Mouse (Mus musculus): ENCODE data around the gene Ubr4. TPM values are rescaled to one million over a fixed set of nuclear protein-coding genes. Genes with fewer than 3 reads are reported as not detected.
A peak's percentile ranks its signal among the peaks of the same experiment; 100 is the strongest.

Gene Ubr4
- polyA plus RNA-seq, 1 experiment = 130 TPM

- Histone ChIP-seq H3K4me2 (ENCODE audit: low read depth) (no peak overlapping the region), H3K36me3 (ENCODE audit: control insufficient read depth, insufficient read depth) (peaks cover 49% of the 10 kb centered on the region), H3K79me2 (ENCODE audit: control insufficient read depth, insufficient read depth) (no peaks in the 10 kb centered on the region), H3ac (ENCODE audit: control insufficient read depth, insufficient read length) (no peak overlapping the region), H3K27me3 (ENCODE audit: control insufficient read depth, insufficient read depth, insufficient read length) (no peaks in the 10 kb centered on the region), H3K4me3 (no peak overlapping the region)
- peak in 1 of 3 experiments; percentile 23 for TF ChIP-seq MYOG (IDR thresholded peaks at IDR 0.05; ENCODE audit: control insufficient read depth in 1 of 3, insufficient read depth in 1 of 3, insufficient read length in 2 of 3, low read depth in 2 of 3)
- TF ChIP-seq E2F4 (IDR thresholded peaks at IDR 0.05; ENCODE audit: insufficient read depth) = no peak
- no peak for TF ChIP-seq POLR2AphosphoS2 (IDR thresholded peaks at IDR 0.05; ENCODE audit: insufficient read length, low read depth)
- peak in 2 of 3 experiments; percentile 7 to 29 for TF ChIP-seq MYOD1 (IDR thresholded peaks at IDR 0.05; ENCODE audit: control insufficient read depth in 1 of 3, insufficient read length in 2 of 3, low read depth in 2 of 3)
- no peak for TF ChIP-seq SRF (IDR thresholded peaks at IDR 0.05; ENCODE audit: control insufficient read depth, insufficient read length, low read depth)
Observed at GRCm38 (mm10) chr4:139442391-139443355, 90.3 kb downstream of the Ubr4 start.

- Histone ChIP-seq H3K4me3 (no peak overlapping the region), H3K36me3 (ENCODE audit: control insufficient read depth, insufficient read depth) (peaks cover 56% of the 10 kb centered on the region), H3K27me3 (ENCODE audit: control insufficient read depth, insufficient read depth, insufficient read length) (no peaks in the 10 kb centered on the region), H3K79me2 (ENCODE audit: control insufficient read depth, insufficient read depth) (no peaks in the 10 kb centered on the region), H3K4me2 (ENCODE audit: low read depth) (no peak overlapping the region), H3ac (ENCODE audit: control insufficient read depth, insufficient read length) (no peak overlapping the region)
- no peak for TF ChIP-seq TCF3 (IDR thresholded peaks at IDR 0.05; ENCODE audit: insufficient read length, low read depth)
Observed at GRCm38 (mm10) chr4:139444315-139444714, 91.9 kb downstream of the Ubr4 start.

DNA sequence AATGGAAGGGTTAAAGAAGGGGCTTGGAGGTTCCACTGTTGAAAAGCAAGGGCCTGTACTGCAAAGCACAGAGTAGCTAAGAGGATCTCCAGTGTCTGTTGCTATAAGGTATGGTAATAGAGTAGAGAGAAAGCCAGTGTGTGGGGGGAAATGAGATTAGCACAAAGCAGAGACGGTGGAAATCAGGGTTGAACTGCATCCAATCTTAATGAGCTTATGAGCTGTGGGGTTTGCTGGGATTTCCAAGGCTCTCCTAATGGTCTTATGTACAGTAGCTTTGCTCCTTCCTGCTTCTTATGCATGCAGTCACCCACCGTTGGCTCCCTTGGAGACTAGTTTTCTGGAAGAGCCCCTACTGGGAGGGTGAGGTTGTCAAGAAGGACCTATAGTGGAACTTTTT lies 93.8 kb downstream of the Ubr4 start:
- H3K27me3 ChIP-seq (ENCODE audit: control insufficient read depth, insufficient read depth, insufficient read length) = no peaks in the 10 kb centered on the region
- no peak overlapping the region for H3K4me3 ChIP-seq
- TF ChIP-seq USF1 (IDR thresholded peaks at IDR 0.05; ENCODE audit: low read depth) = no peak
- no peak for TF ChIP-seq TCF3 (IDR thresholded peaks at IDR 0.05; ENCODE audit: insufficient read length, low read depth)
- no peak for TF ChIP-seq SRF (IDR thresholded peaks at IDR 0.05; ENCODE audit: control insufficient read depth, insufficient read length, low read depth)
- TF ChIP-seq TCF12 (IDR thresholded peaks at IDR 0.05; ENCODE audit: insufficient read depth, poor library complexity, severe bottlenecking) = no peak
- no peak overlapping the region for H3ac ChIP-seq (ENCODE audit: control insufficient read depth, insufficient read length)
- no peaks in the 10 kb centered on the region for H3K79me2 ChIP-seq (ENCODE audit: control insufficient read depth, insufficient read depth)
- H3K36me3 ChIP-seq (ENCODE audit: control insufficient read depth, insufficient read depth) = peaks cover 56% of the 10 kb centered on the region
- H3K4me2 ChIP-seq (ENCODE audit: low read depth) = no peak overlapping the region

- Histone ChIP-seq H3K79me2 (ENCODE audit: control insufficient read depth, insufficient read depth) (no peaks in the 10 kb centered on the region), H3ac (ENCODE audit: control insufficient read depth, insufficient read length) (no peak overlapping the region), H3K4me2 (ENCODE audit: low read depth) (no peak overlapping the region), H3K27me3 (ENCODE audit: control insufficient read depth, insufficient read depth, insufficient read length) (no peaks in the 10 kb centered on the region), H3K36me3 (ENCODE audit: control insufficient read depth, insufficient read depth) (peaks cover 58% of the 10 kb centered on the region), H3K4me3 (no peak overlapping the region)
- no peak for TF ChIP-seq SRF (IDR thresholded peaks at IDR 0.05; ENCODE audit: control insufficient read depth, insufficient read length, low read depth)
- no peak for TF ChIP-seq TCF12 (IDR thresholded peaks at IDR 0.05; ENCODE audit: insufficient read depth, poor library complexity, severe bottlenecking)
- TF ChIP-seq POLR2A (IDR thresholded peaks at IDR 0.05; ENCODE audit: insufficient read length, low read depth) = no peak
- no peak for TF ChIP-seq E2F4 (IDR thresholded peaks at IDR 0.05; ENCODE audit: insufficient read depth)
- TF ChIP-seq TCF3 (IDR thresholded peaks at IDR 0.05; ENCODE audit: insufficient read length, low read depth) = no peak
- no peak for TF ChIP-seq REST (IDR thresholded peaks at IDR 0.05; ENCODE audit: insufficient read depth, insufficient read length)
- no peak for TF ChIP-seq USF1 (IDR thresholded peaks at IDR 0.05; ENCODE audit: low read depth)
- no peak for TF ChIP-seq CEBPB (IDR thresholded peaks at IDR 0.05; ENCODE audit: insufficient read depth, poor library complexity, severe bottlenecking)
- no peak for TF ChIP-seq MYOG (IDR thresholded peaks at IDR 0.05; ENCODE audit: control insufficient read depth in 1 of 3, insufficient read depth in 1 of 3, insufficient read length in 2 of 3, low read depth in 2 of 3)
- TF ChIP-seq POLR2AphosphoS2 (IDR thresholded peaks at IDR 0.05; ENCODE audit: insufficient read length, low read depth) = no peak
- no peak for TF ChIP-seq MYOD1 (IDR thresholded peaks at IDR 0.05; ENCODE audit: control insufficient read depth in 1 of 3, insufficient read length in 2 of 3, low read depth in 2 of 3)
- no peak for TF ChIP-seq MAX (IDR thresholded peaks at IDR 0.05; ENCODE audit: low read depth)
Observed at GRCm38 (mm10) chr4:139446731-139447675, 94.6 kb downstream of the Ubr4 start.
